Mouse (Mus musculus) midbrain, postnatal 0 days (tissue): Measurements from ENCODE around the gene Olfr284. TPM values are rescaled to one million over a fixed set of nuclear protein-coding genes. Genes with fewer than 3 reads are reported as not detected.

Experiments used
- ATAC-seq: fragments of 200-750 bp; cut with Nextera tagmentation; 2 replicates; pipeline ENCODE4 v1.8.0; 2017; ENCODE audit warnings: moderate number of reproducible peaks, mild to moderate bottlenecking, moderate TSS enrichment, moderate library complexity; ENCODE audit not compliant: low FRiP score
- DNase-seq: peaks from one replicate; pipeline ENCODE4 v3.0.0-alpha.2; 2015; ENCODE audit warnings: low spot score
- H3K27ac ChIP-seq: fragments of 300-500 bp; sonication (generic); 2 replicates; pipeline ENCODE4 v1.5.1; 2014; ENCODE audit warnings: low read depth, mild to moderate bottlenecking, low read length, mixed read lengths
- H3K27me3 ChIP-seq: fragments of 300-500 bp; sonication (generic); 2 replicates; pipeline ENCODE4 v1.6.1; 2014; ENCODE audit warnings: low read length, control low read depth, mixed read lengths; ENCODE audit not compliant: insufficient read depth
- H3K36me3 ChIP-seq: fragments of 300-500 bp; sonication (generic); 2 replicates; pipeline ENCODE4 v1.6.1; 2014; ENCODE audit warnings: low read length, control low read depth, mixed read lengths; ENCODE audit not compliant: insufficient read depth
- H3K4me1 ChIP-seq: fragments of 300-500 bp; sonication (generic); 2 replicates; pipeline ENCODE4 v1.6.1; 2014; ENCODE audit warnings: mild to moderate bottlenecking, control low read depth, antibody characterized with exemption, low read length, mixed read lengths; ENCODE audit not compliant: insufficient read depth
- H3K4me2 ChIP-seq: fragments of 300-500 bp; sonication (generic); 2 replicates; pipeline ENCODE4 v1.6.1; 2014; ENCODE audit warnings: low read depth, mild to moderate bottlenecking, low read length, mixed read lengths; ENCODE audit not compliant: poor library complexity, severe bottlenecking
- H3K4me3 ChIP-seq: fragments of 300-500 bp; sonication (generic); 2 replicates; pipeline ENCODE4 v1.5.1; 2014; ENCODE audit warnings: low read depth, mild to moderate bottlenecking, low read length, moderate library complexity
- H3K9ac ChIP-seq: fragments of 300-500 bp; sonication (generic); replicated peaks from 2 replicates; pipeline ENCODE4 v1.6.1; 2014; ENCODE audit warnings: mild to moderate bottlenecking, low read length, moderate library complexity, mixed read lengths; ENCODE audit not compliant: poor library complexity, severe bottlenecking
- H3K9me3 ChIP-seq: fragments of 300-500 bp; sonication (generic); 2 replicates; pipeline ENCODE4 v1.6.1; 2016; ENCODE audit warnings: low read length, control low read depth
- CTCF ChIP-seq: IDR thresholded peaks from 2 replicates; pipeline ENCODE4 v1.5.1; 2016; ENCODE audit warnings: antibody characterized with exemption, mild to moderate bottlenecking
- WGBS: fragments of 180-500 bp; shearing (Covaris S2); extraction: QIAGEN DNeasy Blood & Tissue Kit; methylation state at CpG from one replicate; pipeline ENCODE4 v1.1.7; 2014; 5-methylcytosine and 5-hydroxymethylcytosine counted together
- polyA plus RNA-seq: library from polyadenylated mRNA; unstranded; fragments of >200 nt; fragmentation: Nextera tagmentation; extraction: Ambion mirVana; gene quantifications from 2 replicates; pipeline ENCODE4 v1.2.1, GENCODE M21; 2015
- total RNA-seq: library from RNA; depleted of rRNA; stranded (reverse); fragments of >200 nt; gene quantifications from 2 replicates; pipeline ENCODE4 v1.2.3, GENCODE M21; 2014; rRNA removed

Olfr284 gene
- total RNA-seq (not detected in 2 replicates), polyA plus RNA-seq (0.18 TPM in 1 of 2 replicates, not detected in the other)

- Histone ChIP-seq H3K36me3 (no peaks in the 10 kb centered on the region), H3K9ac (no peak within 1 kb of the TSS), H3K27me3 (no peaks in the 10 kb centered on the region), H3K4me2 (no peak within 1 kb of the TSS), H3K9me3 (no peaks in the 10 kb centered on the region), H3K4me3 (no peak within 1 kb of the TSS), H3K27ac (no peak within 1 kb of the TSS), H3K4me1 (no peaks in the 10 kb centered on the region)
- no peak for DNase-seq
- ATAC-seq: no peak
- 85% methylated on average over 8 of the region's 8 CpGs for WGBS
- TF ChIP-seq CTCF: no peak
Measured at GRCm38 (mm10) chr15:98340887-98341286, at the start of gene Olfr284. Gene Olfr284, minus strand, starts transcription at chr15:98340987.

- Histone ChIP-seq H3K27ac (no peak overlapping the region), H3K9ac (no peak overlapping the region), H3K27me3 (no peaks in the 10 kb centered on the region), H3K9me3 (no peaks in the 10 kb centered on the region), H3K36me3 (no peaks in the 10 kb centered on the region), H3K4me2 (no peak overlapping the region), H3K4me3 (no peak overlapping the region), H3K4me1 (no peaks in the 10 kb centered on the region)
- TF ChIP-seq CTCF: peak; percentile 98
- DNase-seq (peak; percentile 85), ATAC-seq (no peak; the same call in 1 of the 2 replicates)
- WGBS: 23% methylated on average over 7 of the region's 7 CpGs
Measured at GRCm38 (mm10) chr15:98389796-98390195, 49.0 kb upstream of the Olfr284 start.

GRCm38 (mm10) chr15:98387621-98388020, 46.8 kb upstream of the Olfr284 start:
- TF ChIP-seq CTCF: no peak
- no peak for ATAC-seq
- Histone ChIP-seq H3K27ac (no peak overlapping the region), H3K9me3 (no peaks in the 10 kb centered on the region), H3K4me2 (no peak overlapping the region), H3K36me3 (no peaks in the 10 kb centered on the region), H3K9ac (no peak overlapping the region), H3K4me1 (no peaks in the 10 kb centered on the region), H3K27me3 (no peaks in the 10 kb centered on the region), H3K4me3 (no peak overlapping the region)
- no peak for DNase-seq
- WGBS: 83% methylated on average over 2 of the region's 2 CpGs

GRCm38 (mm10) chr15:98380846-98381245, 40.1 kb upstream of the Olfr284 start, which contains the start of gene Olfr283:
Gene Olfr283, minus strand, starts transcription at chr15:98380946.
- no peaks in the 10 kb centered on the region for H3K9me3 ChIP-seq
- no peak for DNase-seq
- no peaks in the 10 kb centered on the region for H3K36me3 ChIP-seq
- no peak within 1 kb of the TSS for H3K4me3 ChIP-seq
- no peak within 1 kb of the TSS for H3K4me2 ChIP-seq
- no peak within 1 kb of the TSS for H3K9ac ChIP-seq
- WGBS: 79% methylated on average over 6 of the region's 6 CpGs
- TF ChIP-seq CTCF: no peak
- H3K27me3 ChIP-seq: no peaks in the 10 kb centered on the region
- ATAC-seq: no peak
- H3K4me1 ChIP-seq: no peaks in the 10 kb centered on the region
- no peak within 1 kb of the TSS for H3K27ac ChIP-seq

- no peak overlapping the region for H3K4me3 ChIP-seq
- H3K27me3 ChIP-seq: no peaks in the 10 kb centered on the region
- no peaks in the 10 kb centered on the region for H3K4me1 ChIP-seq
- DNase-seq (no peak), ATAC-seq (no peak)
- WGBS: 94% methylated on average over 13 of the region's 13 CpGs
- no peaks in the 10 kb centered on the region for H3K36me3 ChIP-seq
- no peak for TF ChIP-seq CTCF
- no peaks in the 10 kb centered on the region for H3K9me3 ChIP-seq
- no peak overlapping the region for H3K9ac ChIP-seq
- no peak overlapping the region for H3K27ac ChIP-seq
- no peak overlapping the region for H3K4me2 ChIP-seq
Measured at GRCm38 (mm10) chr15:98378209-98378608, 37.4 kb upstream of the Olfr284 start.

GRCm38 (mm10) chr15:98317177-98317724, 23.5 kb downstream of the Olfr284 start, which contains the start of gene Olfr285:
Gene Olfr285, minus strand, starts transcription at chr15:98317353.
- Histone ChIP-seq H3K27ac (no peak within 1 kb of the TSS), H3K4me2 (no peak within 1 kb of the TSS), H3K4me3 (no peak within 1 kb of the TSS), H3K9ac (no peak within 1 kb of the TSS), H3K9me3 (no peaks in the 10 kb centered on the region), H3K27me3 (no peaks in the 10 kb centered on the region), H3K4me1 (no peaks in the 10 kb centered on the region), H3K36me3 (no peaks in the 10 kb centered on the region)
- TF ChIP-seq CTCF: no peak
- DNase-seq (no peak), ATAC-seq (no peak)
- WGBS: 94% methylated on average over 5 of the region's 5 CpGs
